Mouse (Mus musculus) B cell, adult 62 days (primary cell): ENCODE measurements around the gene Rbp4. TPM values are rescaled to one million over a fixed set of nuclear protein-coding genes. Genes with fewer than 3 reads are reported as not detected.

Experiments used
- total RNA-seq: library from RNA; stranded (reverse); gene quantifications from 4 replicates; pipeline ENCODE4 v1.2.4, GENCODE M21; 2023

Rbp4 gene
- not detected in 4 replicates for total RNA-seq

DNA sequence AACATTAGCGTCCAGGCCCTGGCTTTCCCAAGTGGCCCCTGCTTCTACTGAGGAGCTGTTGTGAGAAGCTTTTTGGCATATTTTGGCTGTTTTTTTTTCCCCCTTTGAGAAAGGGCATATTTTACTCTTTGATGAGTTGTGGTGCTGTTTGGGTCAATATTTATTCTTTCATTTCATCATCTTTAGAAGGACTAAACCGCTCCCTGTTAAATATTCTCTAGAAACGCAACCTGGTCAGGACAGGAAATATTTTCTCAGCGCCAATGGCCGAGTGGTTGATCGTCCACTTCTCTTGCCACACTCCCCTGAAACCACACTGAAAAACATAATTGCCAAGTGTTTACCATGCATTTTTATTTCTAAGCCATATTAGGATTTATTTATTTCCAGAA is at the start of gene Rbp4:
TSS of gene Rbp4 (minus strand) at position 63 of the 392 bp plus-strand sequence.

DNA sequence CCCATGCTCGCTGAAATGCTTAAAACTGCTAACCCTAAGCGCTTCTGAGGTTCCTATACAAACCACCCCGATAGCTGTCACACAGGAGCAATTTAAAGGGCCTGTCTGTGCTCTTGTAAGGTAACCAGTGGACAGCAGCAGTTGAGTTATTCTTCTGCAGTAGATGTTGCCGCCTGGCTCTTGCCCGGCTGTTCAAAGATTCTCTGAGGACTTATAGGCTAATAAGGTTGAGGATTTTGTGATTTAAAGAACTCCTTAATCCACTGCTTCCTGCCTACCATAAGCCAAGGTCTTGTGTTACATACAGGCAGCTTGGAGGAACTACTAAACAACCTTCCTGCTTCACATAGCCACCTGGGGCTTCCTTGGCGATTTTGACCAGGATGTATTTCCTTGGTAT is 7.4 kb upstream of the Rbp4 start, which contains the start of gene Pde6c:
TSS of gene Pde6c (plus strand) at position 301 of the 400 bp plus-strand sequence.

DNA sequence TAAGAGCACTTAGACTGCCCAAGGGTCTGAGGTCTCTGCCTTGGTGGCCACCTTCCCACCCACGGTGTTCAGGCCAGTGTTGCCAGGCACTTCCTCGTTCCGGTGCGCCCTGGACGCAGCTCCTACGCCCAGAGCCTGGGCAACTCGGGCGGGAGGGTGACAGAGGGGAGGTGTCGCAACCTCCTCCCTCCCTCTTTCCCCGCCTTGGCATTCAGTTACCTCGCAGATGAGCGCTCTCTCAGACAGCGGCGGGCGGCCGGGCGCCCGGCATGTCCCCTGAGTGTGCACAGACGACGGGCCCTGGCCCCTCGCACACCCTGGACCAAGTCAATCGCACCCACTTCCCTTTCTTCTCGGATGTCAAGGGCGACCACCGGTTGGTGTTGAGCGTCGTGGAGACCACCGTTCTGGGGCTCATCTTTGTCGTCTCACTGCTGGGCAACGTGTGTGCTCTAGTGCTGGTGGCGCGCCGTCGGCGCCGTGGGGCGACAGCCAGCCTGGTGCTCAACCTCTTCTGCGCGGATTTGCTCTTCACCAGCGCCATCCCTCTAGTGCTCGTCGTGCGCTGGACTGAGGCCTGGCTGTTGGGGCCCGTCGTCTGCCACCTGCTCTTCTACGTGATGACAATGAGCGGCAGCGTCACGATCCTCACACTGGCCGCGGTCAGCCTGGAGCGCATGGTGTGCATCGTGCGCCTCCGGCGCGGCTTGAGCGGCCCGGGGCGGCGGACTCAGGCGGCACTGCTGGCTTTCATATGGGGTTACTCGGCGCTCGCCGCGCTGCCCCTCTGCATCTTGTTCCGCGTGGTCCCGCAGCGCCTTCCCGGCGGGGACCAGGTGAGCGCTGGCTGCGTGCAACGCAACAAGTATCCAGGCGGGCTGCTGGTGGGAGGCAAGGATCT is 28.0 kb downstream of the Rbp4 start, which contains the start of gene Ffar4:
TSS of gene Ffar4 (plus strand) at position 214 of the 901 bp plus-strand sequence.

Other genes with a start within 250 kb of the Rbp4 start
- gene Myof, start 81.7 kb downstream of the Rbp4 start, total RNA-seq = 38.5 to 50.9 TPM (median 47.8 TPM) in 4 replicates
- gene Cep55, start 70.3 kb downstream of the Rbp4 start, total RNA-seq = 2.2 to 3.0 TPM (median 2.2 TPM) in 4 replicates
- not detected in 4 replicates for gene Ffar4, start 28.2 kb downstream of the Rbp4 start, total RNA-seq
- gene Pde6c, start 7.5 kb upstream of the Rbp4 start, total RNA-seq = not detected in 4 replicates
- gene Fra10ac1, start 98.9 kb upstream of the Rbp4 start, total RNA-seq = 20.0 to 23.1 TPM (median 21.6 TPM) in 4 replicates
- not detected in 4 replicates for gene Lgi1, start 139.3 kb upstream of the Rbp4 start, total RNA-seq